Comparison of ENCODE assay signal across 10 mouse cellular contexts in genomic region chrX:94135084-94135483, GRCm38 (mm10).
"Had no signal": no experiment of that assay in that cellular context is flagged by ENCODE, and none has a peak within 500 bp of the region (broad histone marks: within the 10 kb centered on the region; RNA-seq: fewer than 3 reads in every experiment).

No protein-coding gene starts in this region.

- DNase-seq: liver, postnatal 0 days; lung, adult 2 months; lung, postnatal 14 days; lung, postnatal 4 days; right cerebral cortex, postnatal 14 days; thymus, postnatal 14 days; thymus, postnatal 36 days had no signal

- ATAC-seq: liver, postnatal 0 days; lung, postnatal 0 days; midbrain, embryonic 13.5 days; midbrain, embryonic 15.5 days had no signal
